Mouse (Mus musculus) Patski (cell line): ENCODE measurements at regions not wholly inside any gene's neighbourhood (a gene's known extent, or its start where the extent isn't known, plus 50 kb on each side); places are given as distances from the start of the nearest gene placed in this dataset.

Source experiments
- ATAC-seq: fragments of 100-300 bp; one replicate; pipeline ENCODE4 v1.8.0; 2021
- CTCF ChIA-PET: fragments of 350-600 bp; sonication (Branson Sonifier 250); formaldehyde crosslinking; loops from one replicate; lab custom pipeline; 2022; ENCODE audit warnings: inconsistent platforms; lab: Charles Lee
- POLR2A ChIA-PET: fragments of 350-600 bp; sonication (Branson Sonifier 250); formaldehyde crosslinking; loops from one replicate; lab custom pipeline; 2022; ENCODE audit warnings: antibody characterized with exemption, inconsistent platforms; lab: Charles Lee
- DNase-seq: peaks from one replicate; pipeline ENCODE4 v3.0.0-alpha.2; 2011; ENCODE audit warnings: low read depth, low spot score
- H3K27me3 ChIP-seq: fragments of 371-371 bp; one replicate; pipeline ENCODE4 v1.5.1; 2021
- CTCF ChIP-seq: fragments of 100-300 bp; IDR thresholded peaks from one replicate; pipeline ENCODE4 v1.5.1; 2021
- in situ Hi-C: fragments of 300-500 bp; cut with MboI; formaldehyde crosslinking; loops from 3 replicates; pipeline ENCODE4 v1.11.1; 2018; ENCODE audit warnings: low pct_unique_long_range_greater_than_20kb, mixed read lengths

- in situ Hi-C loops: no loop called here
- no peak for DNase-seq
- CTCF ChIA-PET: no interaction called here
Measured at GRCm38 (mm10) chr12:77060060-77060695, 98.2 kb upstream of the Max start.

GRCm38 (mm10) chr12:77059679-77060059 lies 97.7 kb upstream of the Max start:
- CTCF ChIA-PET: no interaction called here
- in situ Hi-C loops: no loop called here
- POLR2A ChIA-PET: no interaction called here
- ATAC-seq (no peak), DNase-seq (no peak)
- H3K27me3 ChIP-seq: no peaks in the 10 kb centered on the region
- no peak for TF ChIP-seq CTCF

More at GRCm38 (mm10) chr12:77060060-77060695, 98.2 kb upstream of the Max start:
- POLR2A ChIA-PET: no interaction called here
- no peak for ATAC-seq
- TF ChIP-seq CTCF: no peak
- no peaks in the 10 kb centered on the region for H3K27me3 ChIP-seq

- H3K27me3 ChIP-seq: no peaks in the 10 kb centered on the region
- no peak for TF ChIP-seq CTCF
- ChIA-PET CTCF (no interaction called here), POLR2A (no interaction called here)
- in situ Hi-C loops: no loop called here
- no peak for DNase-seq
- ATAC-seq: no peak
Measured at GRCm38 (mm10) chr12:77058596-77059190, 96.7 kb upstream of the Max start.

GRCm38 (mm10) chr12:77056748-77057370 lies 94.9 kb upstream of the Max start:
- H3K27me3 ChIP-seq: no peaks in the 10 kb centered on the region
- ChIA-PET POLR2A (no interaction called here), CTCF (interaction anchor here (1.5 to 2.2 kb wide), 2 partner anchors 9 to 17 kb away, joined by 3 to 5 read pairs; no protein-coding TSS in a partner anchor)
- TF ChIP-seq CTCF: no peak
- in situ Hi-C loops: no loop called here
- DNase-seq: no peak
- no peak for ATAC-seq

- TF ChIP-seq CTCF: no peak
- no peaks in the 10 kb centered on the region for H3K27me3 ChIP-seq
- POLR2A ChIA-PET: no interaction called here
- ATAC-seq: no peak
- in situ Hi-C loops: no loop called here
- CTCF ChIA-PET: no interaction called here
- DNase-seq: no peak
Measured at GRCm38 (mm10) chr12:77054700-77055099, 92.7 kb upstream of the Max start.

GRCm38 (mm10) chr12:77054211-77054610 lies 92.2 kb upstream of the Max start:
- in situ Hi-C loops: no loop called here
- POLR2A ChIA-PET: no interaction called here
- H3K27me3 ChIP-seq: no peaks in the 10 kb centered on the region
- no peak for DNase-seq
- TF ChIP-seq CTCF: no peak
- no peak for ATAC-seq
- CTCF ChIA-PET: no interaction called here

GRCm38 (mm10) chr12:77052853-77053252 lies 90.9 kb upstream of the Max start:
- ATAC-seq (peak; percentile 47), DNase-seq (no peak)
- in situ Hi-C loops: no loop called here
- POLR2A ChIA-PET: no interaction called here
- no peaks in the 10 kb centered on the region for H3K27me3 ChIP-seq
- peak; percentile 80 for TF ChIP-seq CTCF
- CTCF ChIA-PET: interaction anchor here (1.1 kb wide), 2 partner anchors 163 to 188 kb away, joined by 3 to 4 read pairs; no protein-coding TSS in a partner anchor

- ATAC-seq: no peak
Measured at GRCm38 (mm10) chr12:77048380-77048779, 86.4 kb upstream of the Max start.

GRCm38 (mm10) chr12:77047273-77047672 lies 85.3 kb upstream of the Max start:
- CTCF ChIA-PET: no interaction called here
- DNase-seq: no peak
- in situ Hi-C loops: no loop called here
- H3K27me3 ChIP-seq: no peaks in the 10 kb centered on the region
- no peak for TF ChIP-seq CTCF
- POLR2A ChIA-PET: no interaction called here
- no peak for ATAC-seq

More at GRCm38 (mm10) chr12:77048380-77048779, 86.4 kb upstream of the Max start:
- TF ChIP-seq CTCF: no peak
- in situ Hi-C loops: no loop called here
- POLR2A ChIA-PET: no interaction called here
- CTCF ChIA-PET: interaction anchor here (0.8 kb wide), 1 partner anchor 9 kb away, joined by 3 read pairs; no protein-coding TSS in a partner anchor
- no peak for DNase-seq
- no peaks in the 10 kb centered on the region for H3K27me3 ChIP-seq

GRCm38 (mm10) chr12:77045956-77046355 lies 84.0 kb upstream of the Max start:
- ChIA-PET CTCF (interaction anchor here (0.8 kb wide), 1 partner anchor 8 kb away, joined by 3 read pairs; no protein-coding TSS in a partner anchor), POLR2A (no interaction called here)
- in situ Hi-C loops: no loop called here
- ATAC-seq (no peak), DNase-seq (no peak)
- no peak for TF ChIP-seq CTCF
- H3K27me3 ChIP-seq: no peaks in the 10 kb centered on the region

- no peak for DNase-seq
- ATAC-seq: no peak
- H3K27me3 ChIP-seq: no peaks in the 10 kb centered on the region
- in situ Hi-C loops: no loop called here
- CTCF ChIA-PET: no interaction called here
- no peak for TF ChIP-seq CTCF
- POLR2A ChIA-PET: no interaction called here
Measured at GRCm38 (mm10) chr12:77045356-77045755, 83.4 kb upstream of the Max start.
